Mouse (Mus musculus) MEL (cell line): Measurements from ENCODE around the gene Haus6.

Source experiments
- CTCF ChIP-seq, 3 experiments: IDR thresholded peaks in 2 of 3; conservative IDR thresholded peaks in 1 of 3; 2 replicates each; pipeline ENCODE4 v1.5.1; 2011 to 2012; ENCODE audit warnings: low read length in 3 of 3, low read depth in 2 of 3, mild to moderate bottlenecking in 2 of 3, improper control_type of control experiment in 1 of 3, inconsistent platforms in 1 of 3, mixed read lengths in 1 of 3, moderate library complexity in 1 of 3; ENCODE audit not compliant: control insufficient read depth in 1 of 3, insufficient read depth in 1 of 3, poor library complexity in 1 of 3, severe bottlenecking in 1 of 3
- E2F4 ChIP-seq: IDR thresholded peaks from 2 replicates; pipeline ENCODE4 v1.6.1; 2011; ENCODE audit warnings: low read depth, low read length, improper control_type of control experiment, borderline replicate concordance
- EP300 ChIP-seq, 2 experiments: IDR thresholded peaks; 2 replicates each; pipeline ENCODE4 v1.6.1; 2011; ENCODE audit warnings: improper control_type of control experiment in 2 of 2, low read length in 2 of 2, low read depth in 1 of 2, mild to moderate bottlenecking in 1 of 2
- MAX ChIP-seq: IDR thresholded peaks from 2 replicates; pipeline ENCODE4 v1.6.1; 2011; ENCODE audit warnings: low read length, improper control_type of control experiment
- SMC3 ChIP-seq: IDR thresholded peaks from 2 replicates; pipeline ENCODE4 v1.6.1; 2011; ENCODE audit warnings: low read depth, low read length, improper control_type of control experiment
- ZKSCAN1 ChIP-seq: IDR thresholded peaks from 2 replicates; pipeline ENCODE4 v1.6.1; 2012; ENCODE audit warnings: low read depth, mild to moderate bottlenecking, inconsistent platforms, low read length, improper control_type of control experiment, moderate library complexity

DNA sequence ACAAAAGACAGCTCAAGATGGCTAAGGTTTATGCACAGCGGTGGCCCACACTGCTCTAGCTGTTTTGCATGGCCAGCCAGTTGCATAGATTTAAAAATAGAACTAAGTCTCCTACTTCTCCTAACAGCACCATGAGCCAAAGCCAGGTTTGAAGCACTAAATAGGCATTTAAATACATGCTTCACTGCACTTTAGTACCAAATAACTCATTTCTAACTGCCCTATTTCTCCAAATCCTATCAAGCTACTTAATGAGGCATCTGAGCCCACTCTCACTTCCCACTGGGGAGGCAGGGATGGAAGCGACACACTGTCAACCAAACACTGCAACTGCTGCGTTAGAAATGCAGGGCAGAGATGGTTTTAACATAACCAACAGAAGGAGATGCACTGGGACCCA, 67.9 kb downstream of the Haus6 start:
- TF ChIP-seq SMC3 (no peak), CTCF (IDR thresholded peaks at IDR 0.05 in 2 of 3, conservative IDR thresholded peaks at IDR 0.05 in 1 of 3; ENCODE audit: control insufficient read depth in 1 of 3, insufficient read depth in 1 of 3, low read depth in 2 of 3, low read length in 3 of 3, poor library complexity in 1 of 3, severe bottlenecking in 1 of 3) (no peak), EP300 (IDR thresholded peaks at IDR 0.05; ENCODE audit: low read depth in 1 of 2, low read length in 2 of 2) (no peak), E2F4 (no peak), MAX (no peak), ZKSCAN1 (no peak)
